Mouse (Mus musculus) adipose tissue, adult 10 weeks (tissue): ENCODE data around the gene Ctsd. TPM values are rescaled to one million over a fixed set of nuclear protein-coding genes. Genes with fewer than 3 reads are reported as not detected.

ENCODE experiments used
- polyA plus RNA-seq: library from polyadenylated mRNA; stranded (reverse); fragments of 350-450 nt; fragmentation: Illumina TruSeq; extraction: RNeasy Lipid Tissue Mini Kit (QIAGEN cat#74804); gene quantifications from one replicate; pipeline ENCODE4 v1.2.3, GENCODE M21; 2014; ENCODE audit warnings: low read depth, low replicate concordance

The Ctsd gene
- polyA plus RNA-seq, result 780 TPM

GRCm38 (mm10) chr7:142387419-142388148 lies at the start of gene Ctsd:
Gene Ctsd (minus strand): TSS chr7:142388038.

GRCm38 (mm10) chr7:142434137-142434865 lies 46.5 kb upstream of the Ctsd start, which contains the start of gene Syt8:
Gene Syt8 (plus strand): TSS chr7:142434850.

GRCm38 (mm10) chr7:142382567-142382966 lies 5.3 kb downstream of the Ctsd start, which contains the start of gene Gm49369:
Gene Gm49369 (minus strand): TSS chr7:142382667.

GRCm38 (mm10) chr7:142373641-142374412 lies 14.0 kb downstream of the Ctsd start, which contains the start of gene Ifitm10:
Gene Ifitm10 (minus strand): TSS chr7:142373753.

Other genes starting within 250 kb of the Ctsd start
- gene Gm45337, start 243.4 kb downstream of the Ctsd start, polyA plus RNA-seq, result not detected
- gene Gm29735, start 230.9 kb downstream of the Ctsd start, polyA plus RNA-seq, result not detected
- gene Gm4553, start 222.3 kb downstream of the Ctsd start, polyA plus RNA-seq, result not detected
- not detected for gene Krtap5-2, start 212.0 kb downstream of the Ctsd start, polyA plus RNA-seq
- not detected for gene Gm10153, start 197.6 kb downstream of the Ctsd start, polyA plus RNA-seq
- not detected for gene Krtap5-3, start 186.7 kb downstream of the Ctsd start, polyA plus RNA-seq
- not detected for gene Gm7579, start 176.2 kb downstream of the Ctsd start, polyA plus RNA-seq
- gene Krtap5-5, start 158.1 kb downstream of the Ctsd start, polyA plus RNA-seq, result not detected
- gene Gm40460, start 147.0 kb downstream of the Ctsd start, polyA plus RNA-seq, result not detected
- gene Gm2431, start 129.7 kb downstream of the Ctsd start, polyA plus RNA-seq, result not detected
- not detected for gene Gm4559, start 113.7 kb downstream of the Ctsd start, polyA plus RNA-seq
- gene Krtap5-1, start 90.9 kb downstream of the Ctsd start, polyA plus RNA-seq, result not detected
- not detected for gene Krtap5-4, start 84.5 kb downstream of the Ctsd start, polyA plus RNA-seq
- 2.1 TPM for gene Ifitm10, start 14.3 kb downstream of the Ctsd start, polyA plus RNA-seq
- not detected for gene Gm49369, start 5.4 kb downstream of the Ctsd start, polyA plus RNA-seq
- not detected for gene Syt8, start 46.8 kb upstream of the Ctsd start, polyA plus RNA-seq
- 2.1 TPM for gene Tnni2, start 53.8 kb upstream of the Ctsd start, polyA plus RNA-seq
- 77.9 TPM for gene Lsp1, start 72.8 kb upstream of the Ctsd start, polyA plus RNA-seq
- gene Tnnt3, start 110.8 kb upstream of the Ctsd start, polyA plus RNA-seq, result 1.1 TPM
- gene Mrpl23, start 144.6 kb upstream of the Ctsd start, polyA plus RNA-seq, result 37.7 TPM